Mouse (Mus musculus) midbrain, postnatal 0 days (tissue): ENCODE results near the gene Rnaseh2b. TPM values are rescaled to one million over a fixed set of nuclear protein-coding genes. Genes with fewer than 3 reads are reported as not detected.
A peak's percentile ranks its signal among the peaks of the same experiment; 100 is the strongest.

Experiments used
- ATAC-seq: fragments of 200-750 bp; cut with Nextera tagmentation; 2 replicates; pipeline ENCODE4 v1.8.0; 2017; ENCODE audit warnings: moderate number of reproducible peaks, mild to moderate bottlenecking, moderate TSS enrichment, moderate library complexity; ENCODE audit not compliant: low FRiP score
- DNase-seq: peaks from one replicate; pipeline ENCODE4 v3.0.0-alpha.2; 2015; ENCODE audit warnings: low spot score
- H3K27ac ChIP-seq: fragments of 300-500 bp; sonication (generic); 2 replicates; pipeline ENCODE4 v1.5.1; 2014; ENCODE audit warnings: low read depth, mild to moderate bottlenecking, low read length, mixed read lengths
- H3K27me3 ChIP-seq: fragments of 300-500 bp; sonication (generic); 2 replicates; pipeline ENCODE4 v1.6.1; 2014; ENCODE audit warnings: low read length, control low read depth, mixed read lengths; ENCODE audit not compliant: insufficient read depth
- H3K36me3 ChIP-seq: fragments of 300-500 bp; sonication (generic); 2 replicates; pipeline ENCODE4 v1.6.1; 2014; ENCODE audit warnings: low read length, control low read depth, mixed read lengths; ENCODE audit not compliant: insufficient read depth
- H3K4me1 ChIP-seq: fragments of 300-500 bp; sonication (generic); 2 replicates; pipeline ENCODE4 v1.6.1; 2014; ENCODE audit warnings: mild to moderate bottlenecking, control low read depth, antibody characterized with exemption, low read length, mixed read lengths; ENCODE audit not compliant: insufficient read depth
- H3K4me2 ChIP-seq: fragments of 300-500 bp; sonication (generic); 2 replicates; pipeline ENCODE4 v1.6.1; 2014; ENCODE audit warnings: low read depth, mild to moderate bottlenecking, low read length, mixed read lengths; ENCODE audit not compliant: poor library complexity, severe bottlenecking
- H3K4me3 ChIP-seq: fragments of 300-500 bp; sonication (generic); 2 replicates; pipeline ENCODE4 v1.5.1; 2014; ENCODE audit warnings: low read depth, mild to moderate bottlenecking, low read length, moderate library complexity
- H3K9ac ChIP-seq: fragments of 300-500 bp; sonication (generic); replicated peaks from 2 replicates; pipeline ENCODE4 v1.6.1; 2014; ENCODE audit warnings: mild to moderate bottlenecking, low read length, moderate library complexity, mixed read lengths; ENCODE audit not compliant: poor library complexity, severe bottlenecking
- H3K9me3 ChIP-seq: fragments of 300-500 bp; sonication (generic); 2 replicates; pipeline ENCODE4 v1.6.1; 2016; ENCODE audit warnings: low read length, control low read depth
- CTCF ChIP-seq: IDR thresholded peaks from 2 replicates; pipeline ENCODE4 v1.5.1; 2016; ENCODE audit warnings: antibody characterized with exemption, mild to moderate bottlenecking
- WGBS: fragments of 180-500 bp; shearing (Covaris S2); extraction: QIAGEN DNeasy Blood & Tissue Kit; methylation state at CpG from one replicate; pipeline ENCODE4 v1.1.7; 2014; 5-methylcytosine and 5-hydroxymethylcytosine counted together
- polyA plus RNA-seq: library from polyadenylated mRNA; unstranded; fragments of >200 nt; fragmentation: Nextera tagmentation; extraction: Ambion mirVana; gene quantifications from 2 replicates; pipeline ENCODE4 v1.2.1, GENCODE M21; 2015
- total RNA-seq: library from RNA; depleted of rRNA; stranded (reverse); fragments of >200 nt; gene quantifications from 2 replicates; pipeline ENCODE4 v1.2.3, GENCODE M21; 2014

The Rnaseh2b gene
- total and polyA plus RNA-seq, 2 experiments from 2014 or later = 24.1 to 29.8 TPM

DNA sequence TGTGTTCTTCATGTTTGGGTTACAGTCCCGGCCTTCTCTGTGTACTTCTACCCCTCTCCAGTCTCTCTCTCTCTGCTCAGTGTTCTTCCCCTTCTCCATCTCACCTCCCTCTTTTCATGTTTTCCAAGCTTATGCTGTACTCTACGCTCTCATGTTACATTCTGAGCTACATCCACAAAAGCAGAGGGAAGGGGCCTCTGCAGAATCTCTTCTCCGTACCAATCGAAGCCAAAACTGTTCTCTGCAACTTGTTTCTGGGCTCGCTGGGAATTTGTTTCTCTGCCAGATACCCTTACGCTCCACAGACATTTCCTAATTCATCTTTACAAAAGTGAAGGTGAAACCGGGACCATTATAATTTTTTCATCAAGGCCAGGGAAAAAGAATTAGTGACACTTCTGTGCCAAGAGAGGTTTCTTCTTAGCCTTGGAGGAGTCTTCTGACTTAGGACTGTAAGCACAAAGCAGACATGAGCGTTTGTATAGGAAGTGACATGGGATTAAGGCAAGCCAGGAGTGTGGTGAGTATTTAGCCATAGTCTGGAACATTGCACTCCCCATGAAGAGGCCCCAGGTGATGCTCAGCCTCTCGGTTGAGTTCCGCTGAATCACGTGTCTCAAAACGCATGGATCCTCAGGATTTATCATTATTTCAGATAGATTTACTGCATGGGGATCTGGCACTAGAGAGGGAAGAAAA, 21.5 kb upstream of the Rnaseh2b start:
- TF ChIP-seq CTCF = no peak
- DNase-seq = no peak
- ATAC-seq = no peak
- no peaks in the 10 kb centered on the region for H3K36me3 ChIP-seq
- no peaks in the 10 kb centered on the region for H3K4me1 ChIP-seq
- H3K9ac ChIP-seq = no peak overlapping the region
- H3K4me2 ChIP-seq = no peak overlapping the region
- no peaks in the 10 kb centered on the region for H3K9me3 ChIP-seq
- H3K27ac ChIP-seq = no peak overlapping the region
- H3K4me3 ChIP-seq = no peak overlapping the region
- WGBS = 84% methylated on average over 12 of the region's 12 CpGs
- no peaks in the 10 kb centered on the region for H3K27me3 ChIP-seq

DNA sequence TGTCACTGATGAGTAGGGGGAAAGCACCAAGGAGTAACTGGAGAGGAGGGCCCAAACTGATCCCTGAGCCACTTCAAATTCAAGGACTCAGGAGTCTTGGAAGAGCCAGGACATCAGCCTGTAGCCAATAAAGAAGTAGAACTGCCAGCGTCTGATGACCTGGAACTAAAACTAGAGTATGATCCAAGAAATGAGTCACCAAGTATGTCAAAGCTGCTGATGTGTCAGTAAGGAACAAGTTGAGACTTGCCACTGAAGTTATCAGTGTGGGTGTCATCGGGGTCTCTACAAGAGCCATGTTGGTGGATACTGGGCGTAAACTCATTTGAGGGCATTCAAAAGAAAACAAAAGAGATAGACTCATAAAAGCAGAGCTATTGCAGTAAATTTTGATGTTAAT, 18.8 kb upstream of the Rnaseh2b start:
- 97% methylated on average over 3 of the region's 3 CpGs for WGBS
- H3K9me3 ChIP-seq = no peaks in the 10 kb centered on the region
- no peak overlapping the region for H3K27ac ChIP-seq
- H3K9ac ChIP-seq = no peak overlapping the region
- H3K4me2 ChIP-seq = no peak overlapping the region
- ATAC-seq = no peak
- no peaks in the 10 kb centered on the region for H3K27me3 ChIP-seq
- no peak for TF ChIP-seq CTCF
- DNase-seq = no peak
- H3K4me3 ChIP-seq = no peak overlapping the region
- H3K4me1 ChIP-seq = no peaks in the 10 kb centered on the region
- H3K36me3 ChIP-seq = no peaks in the 10 kb centered on the region

DNA sequence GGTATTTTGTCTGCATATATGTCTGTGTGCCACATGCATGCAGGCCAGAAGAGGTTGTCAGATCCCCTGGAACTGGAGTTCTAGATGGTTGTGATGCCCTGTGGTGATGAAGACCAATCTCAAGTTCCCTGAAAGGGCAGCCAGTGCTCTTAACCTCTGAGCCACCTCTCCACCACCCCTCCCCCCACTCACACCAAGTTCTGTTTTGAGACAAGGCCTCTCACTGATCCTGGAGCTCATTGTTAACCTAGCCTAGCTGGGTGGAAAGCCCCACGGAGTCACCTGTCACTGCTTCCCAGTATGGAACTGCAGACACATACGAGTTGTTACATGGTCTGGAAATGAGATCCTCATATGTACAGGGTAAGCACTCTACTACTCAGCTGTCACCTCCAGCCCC, 9.4 kb upstream of the Rnaseh2b start:
- Histone ChIP-seq H3K9me3 (no peaks in the 10 kb centered on the region), H3K4me2 (no peak overlapping the region), H3K4me3 (no peak overlapping the region), H3K36me3 (no peaks in the 10 kb centered on the region), H3K27me3 (no peaks in the 10 kb centered on the region), H3K27ac (no peak overlapping the region), H3K9ac (no peak overlapping the region), H3K4me1 (no peaks in the 10 kb centered on the region)
- no peak for DNase-seq
- TF ChIP-seq CTCF = no peak
- no peak for ATAC-seq
- WGBS = 76% methylated on average over 2 of the region's 2 CpGs

- WGBS = over 99% methylated on average over 3 of the region's 3 CpGs
Measured at GRCm38 (mm10) chr14:62288731-62289130, 3.7 kb upstream of the Rnaseh2b start.

GRCm38 (mm10) chr14:62291406-62291987, 892 bp upstream of the Rnaseh2b start:
- DNase-seq (no peak), ATAC-seq (no peak)
- Histone ChIP-seq H3K4me2 (peak overlapping the region; percentile 98), H3K36me3 (no peaks in the 10 kb centered on the region), H3K27me3 (no peaks in the 10 kb centered on the region), H3K9me3 (no peaks in the 10 kb centered on the region), H3K4me3 (peak overlapping the region; percentile 64; the same call in 1 of the 2 replicates), H3K4me1 (peaks cover 13% of the 10 kb centered on the region; the same call in 1 of the 2 replicates), H3K9ac (no peak overlapping the region), H3K27ac (no peak overlapping the region)
- 97% methylated on average over 1 of the region's 1 CpGs for WGBS
- no peak for TF ChIP-seq CTCF

More at GRCm38 (mm10) chr14:62288731-62289130, 3.7 kb upstream of the Rnaseh2b start:
- no peak overlapping the region for H3K4me3 ChIP-seq
- no peaks in the 10 kb centered on the region for H3K9me3 ChIP-seq
- no peak overlapping the region for H3K9ac ChIP-seq
- no peaks in the 10 kb centered on the region for H3K36me3 ChIP-seq
- DNase-seq (no peak), ATAC-seq (no peak)
- H3K4me1 ChIP-seq = peaks cover 12% of the 10 kb centered on the region; the same call in 1 of the 2 replicates
- H3K27me3 ChIP-seq = no peaks in the 10 kb centered on the region
- no peak overlapping the region for H3K4me2 ChIP-seq
- no peak overlapping the region for H3K27ac ChIP-seq
- TF ChIP-seq CTCF = no peak

DNA sequence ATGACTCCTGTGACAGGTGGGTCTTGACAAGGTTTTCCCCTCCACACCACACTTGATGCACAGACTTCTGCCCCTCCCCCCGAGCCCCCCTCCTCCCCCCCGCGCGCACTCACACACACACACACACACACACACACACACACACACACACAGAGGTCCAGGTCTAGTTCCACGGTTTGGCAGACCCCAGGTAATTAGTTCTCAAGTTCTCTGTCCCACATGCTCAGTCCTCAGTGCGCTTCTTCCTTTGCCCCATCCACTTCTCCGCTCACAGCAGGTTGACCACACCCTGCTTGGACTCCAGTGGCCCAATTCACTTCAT, 262 bp upstream of the Rnaseh2b start:
- H3K4me1 ChIP-seq = peaks cover 13% of the 10 kb centered on the region; the same call in 1 of the 2 replicates
- H3K27me3 ChIP-seq = no peaks in the 10 kb centered on the region
- ATAC-seq (no peak; the same call in 1 of the 2 replicates), DNase-seq (no peak)
- 52% methylated on average over 4 of the region's 7 CpGs for WGBS
- no peaks in the 10 kb centered on the region for H3K9me3 ChIP-seq
- H3K27ac ChIP-seq = no peak overlapping the region
- H3K9ac ChIP-seq = peak overlapping the region; percentile 84
- H3K4me2 ChIP-seq = peak overlapping the region; percentile 98
- peak overlapping the region; percentile 64 for H3K4me3 ChIP-seq
- TF ChIP-seq CTCF = no peak
- no peaks in the 10 kb centered on the region for H3K36me3 ChIP-seq
